Mouse (Mus musculus) bone marrow macrophage, adult 2 months (primary cell): ENCODE measurements around the gene Bbx. TPM values are rescaled to one million over a fixed set of nuclear protein-coding genes. Genes with fewer than 3 reads are reported as not detected.

Experiments
- H3K27ac ChIP-seq: 2 replicates; pipeline ENCODE4 v1.5.1; 2012; ENCODE audit warnings: low read depth, low read length; ENCODE audit not compliant: insufficient read depth
- H3K4me1 ChIP-seq: 2 replicates; pipeline ENCODE4 v1.6.1; 2012; ENCODE audit warnings: low read length; ENCODE audit not compliant: control insufficient read depth, insufficient read depth
- H3K4me3 ChIP-seq: 2 replicates; pipeline ENCODE4 v1.5.1; 2012; ENCODE audit warnings: mild to moderate bottlenecking, low read length, moderate library complexity; ENCODE audit not compliant: insufficient read depth
- CTCF ChIP-seq: IDR thresholded peaks from 2 replicates; pipeline ENCODE4 v1.5.1; 2012; ENCODE audit warnings: low read depth, mild to moderate bottlenecking, low read length, moderate library complexity
- POLR2A ChIP-seq: IDR thresholded peaks from 2 replicates; pipeline ENCODE4 v1.6.1; 2012; ENCODE audit warnings: mild to moderate bottlenecking, low read depth, low read length, borderline replicate concordance
- polyA plus RNA-seq: library from polyadenylated mRNA; stranded (reverse); fragments of >200 nt; gene quantifications from 2 replicates; pipeline ENCODE4 v1.2.4, GENCODE M21; 2012; ENCODE audit not compliant: missing spikeins, insufficient read depth, insufficient read length

Gene Bbx
- polyA plus RNA-seq, 1 experiment: 33.4 TPM

DNA sequence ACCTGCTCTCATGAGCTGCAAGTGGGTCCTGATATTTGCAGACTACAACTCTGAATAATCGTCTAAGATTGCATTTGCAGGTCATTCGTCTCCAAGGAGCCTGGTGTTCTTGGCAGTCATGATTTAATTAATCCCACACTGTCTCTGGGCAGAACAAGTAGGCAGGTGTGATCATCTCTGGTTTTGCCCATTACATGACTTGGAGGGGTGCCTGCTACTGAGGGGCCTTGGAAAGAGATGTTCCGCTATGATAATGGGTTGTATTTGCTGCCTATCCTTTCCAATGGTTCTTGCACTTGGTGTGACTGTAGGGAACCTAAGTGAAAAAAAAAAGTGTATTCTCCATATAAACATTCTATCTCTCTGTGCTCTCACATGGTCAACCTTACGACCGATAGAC is 273.6 kb downstream of the Bbx start:
- Histone ChIP-seq H3K4me1 (peaks cover 2% of the 10 kb centered on the region; the same call in 1 of the 2 replicates), H3K4me3 (no peak overlapping the region), H3K27ac (no peak overlapping the region)
- TF ChIP-seq POLR2A: no peak
- TF ChIP-seq CTCF: no peak

- TF ChIP-seq CTCF (no peak), POLR2A (no peak)
- H3K27ac ChIP-seq: no peak overlapping the region
- no peak overlapping the region for H3K4me3 ChIP-seq
- H3K4me1 ChIP-seq: no peaks in the 10 kb centered on the region
These were observed 282.6 kb downstream of the Bbx start for GRCm38 (mm10) chr16:50149606-50150005.

DNA sequence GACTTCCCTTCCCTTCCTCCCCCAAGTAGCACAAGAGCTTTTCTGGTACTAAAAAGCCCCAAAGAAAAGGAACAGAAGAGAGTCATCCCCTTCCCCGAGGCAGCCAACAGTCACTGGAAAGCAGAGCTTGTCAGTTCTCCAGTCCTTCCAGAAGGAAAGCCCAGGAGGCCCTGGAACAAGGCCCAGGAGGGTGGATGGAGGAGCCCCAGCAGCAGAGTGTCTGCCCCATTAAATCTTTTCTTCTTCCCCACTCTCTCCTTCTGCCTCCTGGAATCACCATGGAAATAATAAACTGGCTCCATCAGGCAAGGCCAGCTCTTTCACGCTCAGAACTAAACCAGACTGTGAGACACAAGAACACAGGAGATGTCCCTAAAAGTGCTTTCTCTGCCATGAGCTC is 284.3 kb downstream of the Bbx start:
- Histone ChIP-seq H3K27ac (no peak overlapping the region), H3K4me3 (no peak overlapping the region), H3K4me1 (no peaks in the 10 kb centered on the region)
- TF ChIP-seq CTCF: no peak
- no peak for TF ChIP-seq POLR2A

Other genes with a start within 250 kb of the Bbx start
- gene Ccdc54, start 158.8 kb upstream of the Bbx start, polyA plus RNA-seq: not detected in 2 replicates